ENCODE assay signal across 31 mouse cellular contexts in the genomic region with DNA sequence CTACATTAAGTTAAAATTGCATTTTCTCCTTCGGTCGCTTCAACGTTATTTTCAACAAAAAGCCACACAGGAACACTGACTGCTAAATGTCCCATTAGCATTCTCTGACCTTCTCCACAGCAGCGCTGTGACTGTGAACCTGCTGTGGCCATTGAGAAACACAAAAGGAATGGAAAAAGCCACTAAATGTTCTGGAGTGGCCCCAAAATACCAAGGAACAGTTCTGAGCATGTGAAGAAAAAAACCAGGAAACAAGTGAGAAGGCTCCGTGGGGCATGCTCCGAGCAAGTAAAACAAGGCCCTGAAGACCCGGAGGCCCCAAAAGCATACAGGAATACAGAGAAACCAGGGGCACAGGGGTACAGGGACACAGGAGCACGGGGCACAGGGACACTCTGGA.
A peak's percentile ranks its signal among the peaks of the same experiment; 100 is the strongest.
DNase-seq lines count a peak whose midpoint lies in the region; ATAC-seq and TF ChIP-seq lines count a peak whose summit lies in the region.
"Had no signal": no experiment of that assay in that cellular context is flagged by ENCODE, and none has a peak within 500 bp of the region (broad histone marks: within the 10 kb centered on the region; RNA-seq: fewer than 3 reads in every experiment).

No protein-coding gene starts in this region.

- peak overlapping the region; percentile 50 for H3K27ac ChIP-seq in ES-Bruce4 (ENCODE audit: insufficient read depth, low read length)
- H3K27ac ChIP-seq in limb, embryonic 12.5 days, result 0 out of 2 replicates have a peak overlapping the region, but pooled peaks have one; percentile 9
- H3K27ac ChIP-seq in forebrain, embryonic 13.5 days, result no peak overlapping the region
- H3K27ac ChIP-seq: forebrain, embryonic 15.5 days; hindbrain, embryonic 13.5 days; layer of hippocampus, adult 2 months; midbrain, embryonic 13.5 days; stomach, postnatal 0 days had no signal

- H3K36me3 ChIP-seq in ES-Bruce4 (ENCODE audit: control insufficient read depth, insufficient read depth, low read length, poor library complexity, severe bottlenecking), result no peaks in the 10 kb centered on the region
- H3K36me3 ChIP-seq in limb, embryonic 12.5 days, result no peaks in the 10 kb centered on the region
- no peaks in the 10 kb centered on the region for H3K36me3 ChIP-seq in forebrain, embryonic 13.5 days (ENCODE audit: poor library complexity, severe bottlenecking)
- H3K36me3 ChIP-seq: forebrain, embryonic 15.5 days; hindbrain, embryonic 13.5 days; midbrain, embryonic 13.5 days had no signal

- 74% methylated on average over 8 of the region's 8 CpGs for WGBS in limb, embryonic 12.5 days
- WGBS in forebrain, embryonic 13.5 days, result 57% methylated on average over 8 of the region's 8 CpGs

- no peak overlapping the region for H3K9ac ChIP-seq in ES-Bruce4 (ENCODE audit: low read depth, poor library complexity, severe bottlenecking)
- H3K9ac ChIP-seq in limb, embryonic 12.5 days (replicated peaks), result no peak overlapping the region
- no peak overlapping the region for H3K9ac ChIP-seq in forebrain, embryonic 13.5 days
- H3K9ac ChIP-seq: forebrain, embryonic 15.5 days; hindbrain, embryonic 13.5 days; midbrain, embryonic 13.5 days had no signal

- no peak for TF ChIP-seq POLR2A in ES-Bruce4 (IDR thresholded peaks at IDR 0.05; ENCODE audit: insufficient read depth, low read length)

- no peaks in the 10 kb centered on the region; the same call in 1 of the 2 replicates for H3K27me3 ChIP-seq in ES-Bruce4 (ENCODE audit: control insufficient read depth, insufficient read depth, low read length, poor library complexity, severe bottlenecking)
- no peaks in the 10 kb centered on the region for H3K27me3 ChIP-seq in limb, embryonic 12.5 days
- H3K27me3 ChIP-seq in forebrain, embryonic 13.5 days, result no peaks in the 10 kb centered on the region
- H3K27me3 ChIP-seq: CH12.LX; forebrain, embryonic 15.5 days; hindbrain, embryonic 13.5 days; megakaryocyte, embryonic 14.5 days; midbrain, embryonic 13.5 days had no signal

- no peak overlapping the region for H3K4me2 ChIP-seq in limb, embryonic 12.5 days
- no peak overlapping the region for H3K4me2 ChIP-seq in forebrain, embryonic 13.5 days
- H3K4me2 ChIP-seq: forebrain, embryonic 15.5 days; heart, embryonic 11.5 days; hindbrain, embryonic 13.5 days; liver, embryonic 11.5 days; midbrain, embryonic 13.5 days had no signal

- peaks cover 3% of the 10 kb centered on the region for H3K4me1 ChIP-seq in ES-Bruce4 (ENCODE audit: control insufficient read depth, insufficient read depth, low read length)
- H3K4me1 ChIP-seq in limb, embryonic 12.5 days (replicated peaks), result peaks cover 36% of the 10 kb centered on the region
- peaks cover 13% of the 10 kb centered on the region for H3K4me1 ChIP-seq in forebrain, embryonic 13.5 days
- H3K4me1 ChIP-seq: hindbrain, embryonic 13.5 days; megakaryocyte, embryonic 14.5 days; midbrain, embryonic 13.5 days had no signal

- DNase-seq in cerebellum, adult 9-11 months, result peak; percentile 4
- DNase-seq in cerebellum, postnatal 14 days, result no peak
- peak; percentile 90 for DNase-seq in ZHBTc4 (ENCODE audit: low read depth, low spot score)
- DNase-seq in layer of hippocampus, adult 8-10 months (ENCODE audit: low spot score in 2 of 2), result no peak
- DNase-seq in kidney, adult 11 months, result no peak
- DNase-seq: adrenal gland, postnatal 10 days; cerebellum, adult 11-12 months; cerebellum, postnatal 25 days; gastrocnemius, postnatal 25 days; heart, adult 18-20 months; heart, postnatal 36 days; kidney, adult 2 months; kidney, postnatal 36 days; layer of hippocampus, postnatal 36 days; left cerebral cortex, postnatal 4 days; lung, postnatal 36 days; right cerebral cortex, adult 18-20 months; thymus, adult 18-20 months; thymus, postnatal 25 days had no signal

- no peak for TF ChIP-seq CTCF in ES-Bruce4 (IDR thresholded peaks at IDR 0.05; ENCODE audit: low read depth, low read length)

- H3K4me3 ChIP-seq in ES-Bruce4 (ENCODE audit: low read depth, low read length), result no peak overlapping the region
- H3K4me3 ChIP-seq in limb, embryonic 12.5 days (replicated peaks), result no peak overlapping the region
- no peak overlapping the region for H3K4me3 ChIP-seq in forebrain, embryonic 13.5 days
- H3K4me3 ChIP-seq: forebrain, embryonic 15.5 days; hindbrain, embryonic 13.5 days; layer of hippocampus, adult 2 months; megakaryocyte, embryonic 14.5 days; midbrain, embryonic 13.5 days had no signal

- peaks cover 15% of the 10 kb centered on the region; the same call in 1 of the 2 replicates for H3K9me3 ChIP-seq in ES-Bruce4 (replicated peaks; ENCODE audit: control insufficient read depth, insufficient read depth, low read length, poor library complexity, severe bottlenecking)
- H3K9me3 ChIP-seq in limb, embryonic 12.5 days, result no peaks in the 10 kb centered on the region
- no peaks in the 10 kb centered on the region for H3K9me3 ChIP-seq in forebrain, embryonic 13.5 days (replicated peaks)
- H3K9me3 ChIP-seq: forebrain, embryonic 15.5 days; hindbrain, embryonic 13.5 days; megakaryocyte, embryonic 14.5 days; midbrain, embryonic 13.5 days had no signal

- no peak for TF ChIP-seq EP300 in ES-Bruce4 (IDR thresholded peaks at IDR 0.05; ENCODE audit: insufficient read depth, low read depth, low read length)

- ATAC-seq in limb, embryonic 12.5 days (ENCODE audit: insufficient number of reproducible peaks, insufficient read depth, low FRiP score, low TSS enrichment, low read depth), result no peak
- ATAC-seq in forebrain, embryonic 13.5 days, result no peak
- ATAC-seq: forebrain, embryonic 15.5 days; midbrain, embryonic 13.5 days had no signal

Comparison
In these comparisons a context has a peak if more than half of its experiments do, and no peak if none do; other contexts are left out.
1. DNase-seq: peak in cerebellum, adult 9-11 months (single experiment) and ZHBTc4 (single experiment); none in cerebellum, postnatal 14 days (0 of 2), layer of hippocampus, adult 8-10 months (0 of 2) and kidney, adult 11 months (single experiment).